Comparison of ENCODE assay signal across 16 mouse cellular contexts in the genomic region with DNA sequence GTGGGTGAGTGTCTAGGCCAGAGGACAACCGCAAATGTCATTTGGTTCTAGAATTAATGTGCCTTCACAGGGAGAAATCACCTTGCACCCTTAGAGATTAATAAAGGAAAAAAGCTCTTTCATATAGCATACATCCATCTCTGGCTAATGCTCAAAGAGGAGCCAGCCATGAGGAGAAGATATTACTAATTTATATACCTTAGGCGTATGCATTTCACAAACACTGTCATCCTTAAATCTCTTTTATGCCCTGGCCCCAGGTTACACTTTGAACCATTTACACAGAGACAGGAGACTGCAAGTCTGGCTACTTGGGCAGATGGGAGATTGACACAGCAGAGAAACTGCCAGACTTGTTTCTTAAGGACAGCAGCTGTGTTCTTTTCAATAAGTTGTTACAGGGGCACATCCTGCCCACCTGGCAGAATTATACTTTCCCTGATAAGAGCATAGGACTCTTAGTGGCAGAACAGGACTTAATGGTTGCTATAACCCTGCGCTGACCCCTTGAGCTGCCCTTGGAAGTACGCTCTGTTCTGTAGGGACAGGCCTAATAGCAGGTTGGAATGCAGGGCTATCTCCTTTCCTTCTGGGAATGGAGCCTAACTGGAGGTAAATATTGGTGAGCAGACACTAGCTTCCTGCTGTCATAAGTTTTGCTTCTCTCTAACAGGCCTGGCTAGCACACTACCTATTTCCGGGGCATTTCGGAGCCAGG. TPM values are rescaled to one million over a fixed set of nuclear protein-coding genes. Genes with fewer than 3 reads are reported as not detected.
A peak's percentile ranks its signal among the peaks of the same experiment; 100 is the strongest.
DNase-seq lines count a peak whose midpoint lies in the region; ATAC-seq lines count a peak whose summit lies in the region.
"Had no signal": no experiment of that assay in that cellular context is flagged by ENCODE, and none has a peak within 500 bp of the region (broad histone marks: within the 10 kb centered on the region; RNA-seq: fewer than 3 reads in every experiment).

No protein-coding gene starts in this region.

- H3K9ac ChIP-seq in lung, embryonic 16.5 days (ENCODE audit: low read length) = 0 out of 2 replicates have a peak overlapping the region, but pooled peaks have one; percentile 17
- H3K9ac ChIP-seq in neural tube, embryonic 13.5 days = no peak overlapping the region
- H3K9ac ChIP-seq: forebrain, embryonic 12.5 days; hindbrain, embryonic 15.5 days; limb, embryonic 13.5 days had no signal

- H3K4me2 ChIP-seq in lung, embryonic 16.5 days (ENCODE audit: low read depth, low read length) = no peak overlapping the region
- no peak overlapping the region for H3K4me2 ChIP-seq in neural tube, embryonic 13.5 days
- H3K4me2 ChIP-seq: forebrain, embryonic 12.5 days; hindbrain, embryonic 15.5 days; limb, embryonic 13.5 days had no signal

- no peaks in the 10 kb centered on the region for H3K9me3 ChIP-seq in lung, embryonic 16.5 days (ENCODE audit: control insufficient read depth, low read length)
- 0 out of 2 replicates have a peak, but pooled peaks cover 2% of the 10 kb centered on the region for H3K9me3 ChIP-seq in neural tube, embryonic 13.5 days
- H3K9me3 ChIP-seq: hindbrain, embryonic 15.5 days; limb, embryonic 13.5 days had no signal

- ATAC-seq in lung, embryonic 16.5 days (ENCODE audit: low read depth) = no peak
- ATAC-seq in neural tube, embryonic 13.5 days (ENCODE audit: low read depth) = peak; percentile 36; the same call in 1 of the 2 replicates
- ATAC-seq in erythroid progenitor cell, adult 5-6 weeks (replicated peaks; ENCODE audit: low FRiP score, poor library complexity, severe bottlenecking) = no peak

- H3K4me1 ChIP-seq in lung, embryonic 16.5 days (replicated peaks; ENCODE audit: control insufficient read depth, insufficient read depth, low read length) = peaks cover 36% of the 10 kb centered on the region
- H3K4me1 ChIP-seq in neural tube, embryonic 13.5 days (replicated peaks) = peaks cover 16% of the 10 kb centered on the region
- H3K4me1 ChIP-seq: forebrain, embryonic 12.5 days had no signal

- 52% methylated on average over 6 of the region's 6 CpGs for whole genome bisulfite sequencing in lung, embryonic 16.5 days
- WGBS in neural tube, embryonic 13.5 days = 70% methylated on average over 6 of the region's 6 CpGs

- H3K27ac ChIP-seq in lung, embryonic 16.5 days (ENCODE audit: low read length) = peak overlapping the region; percentile 79
- H3K27ac ChIP-seq in neural tube, embryonic 13.5 days (replicated peaks) = no peak overlapping the region
- H3K27ac ChIP-seq: forebrain, embryonic 12.5 days; hindbrain, embryonic 15.5 days; limb, embryonic 13.5 days had no signal

- DNase-seq in gastrocnemius, postnatal 25 days = peak; percentile 63
- no peak for DNase-seq in gastrocnemius, postnatal 4 days (ENCODE audit: low spot score in 2 of 2)
- DNase-seq in lung, postnatal 36 days = no peak
- peak; percentile 97 for DNase-seq in fat pad, adult 2 months (ENCODE audit: extremely low read depth, low read depth, low spot score)
- no peak for DNase-seq in right cerebral cortex, postnatal 4 days
- DNase-seq: adrenal gland, adult 8-10 months; B cell, adult 2 months; cerebellum, adult 9-11 months; layer of hippocampus, adult 9-11 months had no signal

- no peak overlapping the region for H3K4me3 ChIP-seq in lung, embryonic 16.5 days (ENCODE audit: low read length)
- H3K4me3 ChIP-seq in neural tube, embryonic 13.5 days = no peak overlapping the region
- H3K4me3 ChIP-seq: forebrain, embryonic 12.5 days; hindbrain, embryonic 15.5 days; limb, embryonic 13.5 days had no signal

- no peaks in the 10 kb centered on the region for H3K36me3 ChIP-seq in lung, embryonic 16.5 days (ENCODE audit: control insufficient read depth, insufficient read depth, low read length)
- H3K36me3 ChIP-seq in neural tube, embryonic 13.5 days = no peaks in the 10 kb centered on the region
- H3K36me3 ChIP-seq: forebrain, embryonic 12.5 days; hindbrain, embryonic 15.5 days; limb, embryonic 13.5 days had no signal

- no peaks in the 10 kb centered on the region for H3K27me3 ChIP-seq in lung, embryonic 16.5 days (ENCODE audit: control insufficient read depth, insufficient read depth, low read depth, low read length)
- H3K27me3 ChIP-seq in neural tube, embryonic 13.5 days = no peaks in the 10 kb centered on the region
- H3K27me3 ChIP-seq: forebrain, embryonic 12.5 days; hindbrain, embryonic 15.5 days; limb, embryonic 13.5 days had no signal

RNA-seq across cellular contexts. Expression of a gene that starts 9.2 kb away (rescaled TPM):
- total RNA-seq in gastrocnemius, postnatal 25 days (2021) = not detected
- total RNA-seq in gastrocnemius, postnatal 4 days (2021) = not detected
- polyA plus RNA-seq in lung, embryonic 16.5 days (2015; fragmentation: Nextera tagmentation; extraction: Ambion mirVana) = 0.19 TPM in 1 of 2 replicates, not detected in the other
- 0.14 TPM in 1 of 2 replicates, not detected in the other for polyA plus RNA-seq in neural tube, embryonic 13.5 days (2015; fragmentation: Nextera tagmentation; extraction: Ambion mirVana)
- not detected in 2 replicates for total RNA-seq in erythroid progenitor cell, adult 5-6 weeks (2015; ENCODE audit: low replicate concordance)
- total RNA-seq in erythroid progenitor cell, adult 5-6 weeks (2017; ENCODE audit: low replicate concordance) = not detected in 2 replicates
- total RNA-seq: adrenal gland, adult 8-10 months; megakaryocyte-erythroid progenitor cell, adult 5-6 weeks had no signal
- polyA plus RNA-seq: forebrain, embryonic 12.5 days; hindbrain, embryonic 15.5 days; limb, embryonic 13.5 days had no signal

RNA-seq across cellular contexts. Expression of a gene that starts 37.6 kb away (rescaled TPM):
- not detected for total RNA-seq in gastrocnemius, postnatal 25 days (2021)
- total RNA-seq in gastrocnemius, postnatal 4 days (2021) = under 1 TPM; 0.12 to 0.52 TPM
- polyA plus RNA-seq in lung, embryonic 16.5 days (2015; fragmentation: Nextera tagmentation; extraction: Ambion mirVana) = 0.14 and 0.31 TPM in 2 replicates
- polyA plus RNA-seq in neural tube, embryonic 13.5 days (2015; fragmentation: Nextera tagmentation; extraction: Ambion mirVana) = 0.17 and 0.29 TPM in 2 replicates
- not detected in 2 replicates for total RNA-seq in erythroid progenitor cell, adult 5-6 weeks (2015; ENCODE audit: low replicate concordance)
- total RNA-seq in erythroid progenitor cell, adult 5-6 weeks (2017; ENCODE audit: low replicate concordance) = not detected in 2 replicates
- total RNA-seq: megakaryocyte-erythroid progenitor cell, adult 5-6 weeks had no signal
- polyA plus RNA-seq: hindbrain, embryonic 15.5 days had no signal

RNA-seq across cellular contexts. Expression of a gene that starts 43.1 kb away (rescaled TPM):
- total RNA-seq in gastrocnemius, postnatal 25 days (2021) = 10 to 100 TPM; 25.2 to 50.3 TPM
- total RNA-seq in gastrocnemius, postnatal 4 days (2021) = 10 to 100 TPM; 28.8 to 29.3 TPM
- 1,307 and 1,323 TPM in 2 replicates for polyA plus RNA-seq in lung, embryonic 16.5 days (2015; fragmentation: Nextera tagmentation; extraction: Ambion mirVana)
- 3.6 and 7.9 TPM in 2 replicates for polyA plus RNA-seq in neural tube, embryonic 13.5 days (2015; fragmentation: Nextera tagmentation; extraction: Ambion mirVana)
- total RNA-seq in erythroid progenitor cell, adult 5-6 weeks (2015; ENCODE audit: low replicate concordance) = not detected in 2 replicates
- total RNA-seq in erythroid progenitor cell, adult 5-6 weeks (2017; ENCODE audit: low replicate concordance) = 1.7 TPM in 1 of 2 replicates, not detected in the other
- total RNA-seq: megakaryocyte-erythroid progenitor cell, adult 5-6 weeks had no signal

Comparison
In these comparisons a context has a peak if more than half of its experiments do, and no peak if none do; other contexts are left out.
1. DNase-seq: peak in gastrocnemius, postnatal 25 days (single experiment) and fat pad, adult 2 months (single experiment); none in gastrocnemius, postnatal 4 days (0 of 2), lung, postnatal 36 days (single experiment) and right cerebral cortex, postnatal 4 days (single experiment).
2. RNA of a gene that starts 43.1 kb away (total RNA-seq): 25.2 to 50.3 TPM in gastrocnemius, postnatal 25 days and 28.8 to 29.3 TPM in gastrocnemius, postnatal 4 days; 1.7 TPM in erythroid progenitor cell, adult 5-6 weeks; every median in the first group is over 4 times any median in the second.